10 mouse cellular contexts compared by ENCODE assay signal in the genomic region with DNA sequence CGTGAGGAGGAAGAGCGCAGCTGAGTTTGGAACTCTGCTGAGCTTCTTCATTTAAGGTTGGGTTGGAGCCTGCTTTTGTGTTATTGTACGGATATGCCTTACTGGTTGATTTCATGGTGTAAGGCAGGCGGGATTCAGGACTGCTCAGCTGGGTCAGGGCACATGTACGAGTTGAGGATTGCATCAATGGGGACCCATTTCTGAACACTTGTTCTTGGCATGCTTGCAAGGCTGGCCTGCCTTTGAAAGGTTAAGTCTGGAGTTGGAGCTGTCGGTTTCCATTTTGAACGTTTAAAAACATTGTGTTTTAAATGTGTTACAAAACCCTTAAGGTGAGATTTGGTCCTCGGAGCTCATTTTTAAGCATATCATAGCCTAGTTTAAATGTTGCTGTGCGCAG. TPM values are rescaled to one million over a fixed set of nuclear protein-coding genes. Genes with fewer than 3 reads are reported as not detected.
DNase-seq lines count a peak whose midpoint lies in the region; ATAC-seq and TF ChIP-seq lines count a peak whose summit lies in the region.
"Had no signal": no experiment of that assay in that cellular context is flagged by ENCODE, and none has a peak within 500 bp of the region (broad histone marks: within the 10 kb centered on the region; RNA-seq: fewer than 3 reads in every experiment).

No protein-coding gene starts in this region.

- peaks cover 31% of the 10 kb centered on the region for H3K4me1 ChIP-seq in lung, embryonic 14.5 days (ENCODE audit: insufficient read depth)
- peaks cover 41% of the 10 kb centered on the region for H3K4me1 ChIP-seq in forebrain, embryonic 13.5 days
- H3K4me1 ChIP-seq in hindbrain, postnatal 0 days (ENCODE audit: insufficient read depth, low read length): peaks cover 34% of the 10 kb centered on the region
- peaks cover 38% of the 10 kb centered on the region for H3K4me1 ChIP-seq in midbrain, embryonic 16.5 days (ENCODE audit: control insufficient read depth, insufficient read depth, low read length)
- H3K4me1 ChIP-seq in kidney, embryonic 15.5 days: peaks cover 47% of the 10 kb centered on the region

- no peak for ATAC-seq in lung, embryonic 14.5 days (ENCODE audit: insufficient read depth)
- ATAC-seq in forebrain, embryonic 13.5 days: no peak
- no peak for ATAC-seq in hindbrain, postnatal 0 days
- no peak for ATAC-seq in midbrain, embryonic 16.5 days
- ATAC-seq in kidney, embryonic 15.5 days (replicated peaks; ENCODE audit: low FRiP score): no peak

- no peak overlapping the region for H3K9ac ChIP-seq in lung, embryonic 14.5 days
- no peak overlapping the region for H3K9ac ChIP-seq in forebrain, embryonic 13.5 days
- H3K9ac ChIP-seq in hindbrain, postnatal 0 days (replicated peaks; ENCODE audit: low read length): 0 out of 2 replicates have a peak overlapping the region, but pooled peaks have one; percentile 14
- H3K9ac ChIP-seq in midbrain, embryonic 16.5 days (ENCODE audit: low read depth, low read length): peak overlapping the region; percentile 7; the same call in 1 of the 2 replicates
- H3K9ac ChIP-seq in kidney, embryonic 15.5 days: no peak overlapping the region

- H3K27me3 ChIP-seq in lung, embryonic 14.5 days (ENCODE audit: insufficient read depth, low read length): no peaks in the 10 kb centered on the region
- H3K27me3 ChIP-seq in forebrain, embryonic 13.5 days: no peaks in the 10 kb centered on the region
- no peaks in the 10 kb centered on the region for H3K27me3 ChIP-seq in hindbrain, postnatal 0 days (ENCODE audit: insufficient read depth, low read length)
- no peaks in the 10 kb centered on the region for H3K27me3 ChIP-seq in midbrain, embryonic 16.5 days (ENCODE audit: control insufficient read depth, insufficient read depth, low read depth, low read length)
- H3K27me3 ChIP-seq in kidney, embryonic 15.5 days: no peaks in the 10 kb centered on the region
- H3K27me3 ChIP-seq: embryonic facial prominence, embryonic 13.5 days had no signal

- peak overlapping the region; percentile 10; the same call in 1 of the 2 replicates for H3K27ac ChIP-seq in lung, embryonic 14.5 days (ENCODE audit: low read depth)
- peak overlapping the region; percentile 76; the same call in 1 of the 2 replicates for H3K27ac ChIP-seq in forebrain, embryonic 13.5 days
- 0 out of 2 replicates have a peak overlapping the region, but pooled peaks have one; percentile 71 for H3K27ac ChIP-seq in hindbrain, postnatal 0 days
- peak overlapping the region; percentile 82 for H3K27ac ChIP-seq in midbrain, embryonic 16.5 days (ENCODE audit: low read length)
- H3K27ac ChIP-seq in kidney, embryonic 15.5 days: no peak overlapping the region
- H3K27ac ChIP-seq: embryonic facial prominence, embryonic 13.5 days had no signal

- no peak for TF ChIP-seq CTCF in lung, embryonic 14.5 days (IDR thresholded peaks at IDR 0.05; ENCODE audit: low read depth)
- no peak for TF ChIP-seq CTCF in hindbrain, postnatal 0 days (IDR thresholded peaks at IDR 0.05; ENCODE audit: low read depth)

- H3K36me3 ChIP-seq in lung, embryonic 14.5 days (ENCODE audit: insufficient read depth): peaks cover 9% of the 10 kb centered on the region; the same call in 1 of the 2 replicates
- H3K36me3 ChIP-seq in forebrain, embryonic 13.5 days (ENCODE audit: poor library complexity, severe bottlenecking): no peaks in the 10 kb centered on the region
- no peaks in the 10 kb centered on the region for H3K36me3 ChIP-seq in hindbrain, postnatal 0 days (ENCODE audit: insufficient read depth, low read length)
- H3K36me3 ChIP-seq in midbrain, embryonic 16.5 days (ENCODE audit: control insufficient read depth, insufficient read depth, low read length): no peaks in the 10 kb centered on the region
- peaks cover 16% of the 10 kb centered on the region; the same call in 1 of the 2 replicates for H3K36me3 ChIP-seq in kidney, embryonic 15.5 days

- no peak for DNase-seq in lung, embryonic 14.5 days
- no peak for DNase-seq in lung, postnatal 25 days (ENCODE audit: low spot score)
- no peak for DNase-seq in hindbrain, postnatal 0 days (ENCODE audit: low spot score)
- no peak for DNase-seq in thymus, adult 18-20 months
- DNase-seq: gastrocnemius, postnatal 25 days; right cerebral cortex, adult 18-20 months had no signal

- H3K4me3 ChIP-seq in lung, embryonic 14.5 days (ENCODE audit: low read depth, low read length): no peak overlapping the region
- no peak overlapping the region for H3K4me3 ChIP-seq in forebrain, embryonic 13.5 days
- H3K4me3 ChIP-seq in hindbrain, postnatal 0 days (ENCODE audit: low read length): no peak overlapping the region
- no peak overlapping the region for H3K4me3 ChIP-seq in midbrain, embryonic 16.5 days (ENCODE audit: low read depth, low read length)
- H3K4me3 ChIP-seq in kidney, embryonic 15.5 days (replicated peaks): no peak overlapping the region
- H3K4me3 ChIP-seq: embryonic facial prominence, embryonic 13.5 days had no signal

- 70% methylated on average over 9 of the region's 9 CpGs for WGBS in lung, embryonic 14.5 days
- WGBS in forebrain, embryonic 13.5 days: 84% methylated on average over 9 of the region's 9 CpGs
- WGBS in hindbrain, postnatal 0 days: 65% methylated on average over 9 of the region's 9 CpGs
- 74% methylated on average over 9 of the region's 9 CpGs for WGBS in midbrain, embryonic 16.5 days
- WGBS in kidney, embryonic 15.5 days: 85% methylated on average over 9 of the region's 9 CpGs

- H3K4me2 ChIP-seq in lung, embryonic 14.5 days: no peak overlapping the region
- H3K4me2 ChIP-seq in forebrain, embryonic 13.5 days: peak overlapping the region; percentile 35; the same call in 1 of the 2 replicates
- no peak overlapping the region for H3K4me2 ChIP-seq in hindbrain, postnatal 0 days (ENCODE audit: low read depth, low read length)
- H3K4me2 ChIP-seq in midbrain, embryonic 16.5 days (ENCODE audit: low read length): no peak overlapping the region
- no peak overlapping the region for H3K4me2 ChIP-seq in kidney, embryonic 15.5 days

- H3K9me3 ChIP-seq in lung, embryonic 14.5 days (ENCODE audit: low read depth, low read length): no peaks in the 10 kb centered on the region
- H3K9me3 ChIP-seq in forebrain, embryonic 13.5 days (replicated peaks): no peaks in the 10 kb centered on the region
- no peaks in the 10 kb centered on the region for H3K9me3 ChIP-seq in hindbrain, postnatal 0 days (ENCODE audit: low read length)
- no peaks in the 10 kb centered on the region for H3K9me3 ChIP-seq in midbrain, embryonic 16.5 days (replicated peaks; ENCODE audit: control insufficient read depth, low read length, poor library complexity, severe bottlenecking)
- no peaks in the 10 kb centered on the region for H3K9me3 ChIP-seq in kidney, embryonic 15.5 days (replicated peaks)
- H3K9me3 ChIP-seq: embryonic facial prominence, embryonic 13.5 days had no signal

RNA-seq across cellular contexts. Expression of gene Fto, which starts 15.7 kb away (rescaled TPM):
- 104 and 109 TPM in 2 replicates for polyA plus RNA-seq in lung, embryonic 14.5 days (2014; fragmentation: Nextera tagmentation; extraction: Ambion mirVana)
- 90.1 and 104 TPM in 2 replicates for polyA plus RNA-seq in forebrain, embryonic 13.5 days (2015; fragmentation: Nextera tagmentation; extraction: Ambion mirVana)
- 80.7 and 83.2 TPM in 2 replicates for total RNA-seq in hindbrain, postnatal 0 days (2014; rRNA removed)
- polyA plus RNA-seq in hindbrain, postnatal 0 days (2015; fragmentation: Nextera tagmentation; extraction: Ambion mirVana): 106 and 122 TPM in 2 replicates
- 171 and 177 TPM in 2 replicates for polyA plus RNA-seq in midbrain, embryonic 16.5 days (2015; fragmentation: Nextera tagmentation; extraction: Ambion mirVana)
- polyA plus RNA-seq in kidney, embryonic 15.5 days (2015; fragmentation: Nextera tagmentation; extraction: Ambion mirVana): 80.4 and 86.9 TPM in 2 replicates

RNA-seq across cellular contexts. Expression of gene Rpgrip1l, which starts 16.0 kb away (rescaled TPM):
- polyA plus RNA-seq in lung, embryonic 14.5 days (2014; fragmentation: Nextera tagmentation; extraction: Ambion mirVana): 10.4 and 11.6 TPM in 2 replicates
- 11.4 and 15.7 TPM in 2 replicates for polyA plus RNA-seq in forebrain, embryonic 13.5 days (2015; fragmentation: Nextera tagmentation; extraction: Ambion mirVana)
- total RNA-seq in hindbrain, postnatal 0 days (2014; rRNA removed): 5.5 and 6.8 TPM in 2 replicates
- polyA plus RNA-seq in hindbrain, postnatal 0 days (2015; fragmentation: Nextera tagmentation; extraction: Ambion mirVana): 12.1 and 12.7 TPM in 2 replicates
- 9.8 and 11.6 TPM in 2 replicates for polyA plus RNA-seq in midbrain, embryonic 16.5 days (2015; fragmentation: Nextera tagmentation; extraction: Ambion mirVana)
- 10.7 and 14.4 TPM in 2 replicates for polyA plus RNA-seq in kidney, embryonic 15.5 days (2015; fragmentation: Nextera tagmentation; extraction: Ambion mirVana)

Comparison
In these comparisons a context has a peak if more than half of its experiments do, and no peak if none do; other contexts are left out.
1. H3K9ac ChIP-seq: peak in hindbrain, postnatal 0 days (single experiment) and midbrain, embryonic 16.5 days (single experiment); none in lung, embryonic 14.5 days (single experiment), forebrain, embryonic 13.5 days (single experiment) and kidney, embryonic 15.5 days (single experiment).